ENCODE assay signal across 8 mouse cellular contexts in genomic region chr10:43579381-43580261, GRCm38 (mm10). TPM values are rescaled to one million over a fixed set of nuclear protein-coding genes. Genes with fewer than 3 reads are reported as not detected.
A peak's percentile ranks its signal among the peaks of the same experiment; 100 is the strongest.
DNase-seq lines count a peak whose midpoint lies in the region; ATAC-seq and TF ChIP-seq lines count a peak whose summit lies in the region.

No protein-coding gene starts in this region.

- peak; percentile 32; the same call in 1 of the 2 replicates for ATAC-seq in heart, embryonic 11.5 days (replicated peaks; ENCODE audit: insufficient number of reproducible peaks, low FRiP score, low TSS enrichment)
- ATAC-seq in kidney, postnatal 0 days (replicated peaks; ENCODE audit: low FRiP score, low read depth): peak; percentile 4; the same call in 1 of the 2 replicates

- WGBS in heart, embryonic 11.5 days (ENCODE audit: insufficient replicate concordance): under 1% methylated on average over 49 of the region's 49 CpGs
- under 1% methylated on average over 47 of the region's 49 CpGs for WGBS in kidney, postnatal 0 days
- WGBS in macrophage (ENCODE audit: missing documents): 2% methylated on average over 49 of the region's 49 CpGs

- H3K9me3 ChIP-seq in heart, embryonic 11.5 days (replicated peaks; ENCODE audit: control insufficient read depth, low read length): no peaks in the 10 kb centered on the region
- H3K9me3 ChIP-seq in kidney, postnatal 0 days (replicated peaks; ENCODE audit: low read length): no peaks in the 10 kb centered on the region

- peak in 1 of 2 experiments; percentile 13 for DNase-seq in left cerebral cortex, adult 2 months (ENCODE audit: extremely low spot score in 1 of 2, low spot score in 2 of 2)
- no peak for DNase-seq in left cerebral cortex, adult 8-10 months (ENCODE audit: low spot score in 2 of 2)
- peak; percentile 77 for DNase-seq in embryo, embryonic 10.5 days (ENCODE audit: low spot score)
- DNase-seq in kidney, postnatal 0 days (ENCODE audit: low spot score): peak; percentile 75
- DNase-seq in spleen, adult 18-20 months: peak; percentile 47 to 63
- no peak for DNase-seq in layer of hippocampus, adult 18-20 months (ENCODE audit: low spot score in 2 of 2)

- no peaks in the 10 kb centered on the region for H3K27me3 ChIP-seq in heart, embryonic 11.5 days (ENCODE audit: control insufficient read depth, insufficient read depth, low read length)
- no peaks in the 10 kb centered on the region for H3K27me3 ChIP-seq in kidney, postnatal 0 days (ENCODE audit: insufficient read depth, low read length)

- H3K4me1 ChIP-seq in heart, embryonic 11.5 days (ENCODE audit: control insufficient read depth, insufficient read depth, low read length): no peaks in the 10 kb centered on the region
- H3K4me1 ChIP-seq in kidney, postnatal 0 days (replicated peaks; ENCODE audit: insufficient read depth, low read length): no peaks in the 10 kb centered on the region

- no peak for TF ChIP-seq CTCF in left cerebral cortex, adult 2 months (IDR thresholded peaks at IDR 0.05)
- TF ChIP-seq CTCF in kidney, postnatal 0 days (IDR thresholded peaks at IDR 0.05; ENCODE audit: low read depth): peak; percentile 35; the same call in 1 of the 2 replicates

- H3K36me3 ChIP-seq in heart, embryonic 11.5 days (ENCODE audit: control insufficient read depth, insufficient read depth, low read length): no peaks in the 10 kb centered on the region
- no peaks in the 10 kb centered on the region for H3K36me3 ChIP-seq in kidney, postnatal 0 days (ENCODE audit: insufficient read depth, low read length)
- no peaks in the 10 kb centered on the region for H3K36me3 ChIP-seq in macrophage (ENCODE audit: inconsistent target)

- H3K4me2 ChIP-seq in heart, embryonic 11.5 days: peak overlapping the region; percentile 95
- H3K4me2 ChIP-seq in kidney, postnatal 0 days (ENCODE audit: low read length): peak overlapping the region; percentile 98

- intact Hi-C loops in left cerebral cortex, adult 2 months (cut with DNase I): loop anchor here (5.0 to 10.0 kb wide), 3 partner anchors 88 to 485 kb away; no protein-coding TSS in a partner anchor

- peak overlapping the region; percentile 90 for H3K9ac ChIP-seq in heart, embryonic 11.5 days (ENCODE audit: low read depth, low read length)
- peak overlapping the region; percentile 90 for H3K9ac ChIP-seq in kidney, postnatal 0 days (ENCODE audit: low read depth, low read length)

- peak overlapping the region; percentile 47 for H3K4me3 ChIP-seq in left cerebral cortex, adult 2 months
- H3K4me3 ChIP-seq in heart, embryonic 11.5 days (ENCODE audit: low read depth, low read length): peak overlapping the region; percentile 60
- peak overlapping the region; percentile 82 for H3K4me3 ChIP-seq in kidney, postnatal 0 days (replicated peaks; ENCODE audit: low read depth, low read length)
- peak overlapping the region; percentile 42 for H3K4me3 ChIP-seq in macrophage (ENCODE audit: inconsistent target)

- no peak overlapping the region for H3K27ac ChIP-seq in left cerebral cortex, adult 2 months
- peak overlapping the region; percentile 95 for H3K27ac ChIP-seq in heart, embryonic 11.5 days (ENCODE audit: low read depth, low read length)
- H3K27ac ChIP-seq in kidney, postnatal 0 days: peak overlapping the region; percentile 99
- no peak overlapping the region for H3K27ac ChIP-seq in macrophage

- H3K79me2 ChIP-seq in macrophage (ENCODE audit: inconsistent target): no peaks in the 10 kb centered on the region

RNA-seq across cellular contexts. Expression of gene Cd24a, which starts 1.5 kb away (rescaled TPM):
- total RNA-seq in left cerebral cortex, adult 2 months (2021): 1 to 10 TPM; 6.4 to 9.2 TPM
- total RNA-seq in left cerebral cortex, adult 8-10 months (2022): 1 to 10 TPM; 6.3 to 9.3 (median 8.0) TPM
- polyA plus RNA-seq in heart, embryonic 11.5 days (2014; fragmentation: Nextera tagmentation; extraction: Ambion mirVana): 130 and 141 TPM in 2 replicates
- polyA plus RNA-seq in kidney, postnatal 0 days (2015; fragmentation: Nextera tagmentation; extraction: Ambion mirVana): 486 and 489 TPM in 2 replicates
- total RNA-seq in macrophage (2018; cell fraction: chromatin; rRNA removed): 1 to 10 TPM in 3 of 26 experiments, under 1 TPM in 7, not detected in 16; 0.49 to 3.1 (median 0.89) TPM
- total RNA-seq in macrophage (2018; cell fraction: cytosol; rRNA removed): 10 to 100 TPM in 13 of 26 experiments, 1 to 10 TPM in 11, under 1 TPM in 2; 0.99 to 16.4 (median 8.0) TPM
- total RNA-seq in macrophage (2018; cell fraction: nucleus; rRNA removed): 1 to 10 TPM in 19 of 26 experiments, under 1 TPM in 6, not detected in 1; 0.43 to 6.2 (median 2.5) TPM
- 5.6 to 18.3 TPM (median 12.2 TPM) in 3 replicates for polyA plus RNA-seq in macrophage (2018)
- total RNA-seq in layer of hippocampus, adult 18-20 months (2021): 1 to 10 TPM; 6.3 to 6.8 TPM

RNA-seq across cellular contexts. Expression of gene 1700021F05Rik, which starts 38.8 kb away (rescaled TPM):
- total RNA-seq in left cerebral cortex, adult 2 months (2021): 10 to 100 TPM; 43.4 to 50.4 TPM
- total RNA-seq in left cerebral cortex, adult 8-10 months (2022): 10 to 100 TPM; 32.0 to 42.3 (median 37.3) TPM
- polyA plus RNA-seq in heart, embryonic 11.5 days (2014; fragmentation: Nextera tagmentation; extraction: Ambion mirVana): 93.8 and 106 TPM in 2 replicates
- polyA plus RNA-seq in kidney, postnatal 0 days (2015; fragmentation: Nextera tagmentation; extraction: Ambion mirVana): 84.7 and 85.1 TPM in 2 replicates
- 10 to 100 TPM in 22 of 26 experiments, 1 to 10 TPM in 4; 5.4 to 34.1 (median 18.6) TPM for total RNA-seq in macrophage (2018; cell fraction: chromatin; rRNA removed)
- total RNA-seq in macrophage (2018; cell fraction: cytosol; rRNA removed): 10 to 100 TPM; 10.6 to 24.1 (median 19.6) TPM
- total RNA-seq in macrophage (2018; cell fraction: nucleus; rRNA removed): 10 to 100 TPM in 20 of 26 experiments, 1 to 10 TPM in 6; 6.9 to 28.0 (median 15.4) TPM
- polyA plus RNA-seq in macrophage (2018): 17.5 to 43.3 TPM (median 21.2 TPM) in 3 replicates
- total RNA-seq in layer of hippocampus, adult 18-20 months (2021): 10 to 100 TPM; 44.3 to 46.4 TPM

RNA-seq across cellular contexts. Expression of gene Gm9803, which starts 55.7 kb away (rescaled TPM):
- 1 to 10 TPM in 1 of 2 experiments, not detected in 1; 7.5 TPM for total RNA-seq in left cerebral cortex, adult 2 months (2021)
- 1 to 10 TPM in 3 of 4 experiments, not detected in 1; 3.7 to 5.8 (median 4.0) TPM for total RNA-seq in left cerebral cortex, adult 8-10 months (2022)
- polyA plus RNA-seq in heart, embryonic 11.5 days (2014; fragmentation: Nextera tagmentation; extraction: Ambion mirVana): 11.5 and 22.7 TPM in 2 replicates
- 11.8 and 17.4 TPM in 2 replicates for polyA plus RNA-seq in kidney, postnatal 0 days (2015; fragmentation: Nextera tagmentation; extraction: Ambion mirVana)
- 10 to 100 TPM in 17 of 26 experiments, 1 to 10 TPM in 3, not detected in 6; 3.4 to 25.3 (median 12.7) TPM for total RNA-seq in macrophage (2018; cell fraction: chromatin; rRNA removed)
- total RNA-seq in macrophage (2018; cell fraction: cytosol; rRNA removed): 1 to 10 TPM in 9 of 26 experiments, under 1 TPM in 10, not detected in 7; 0.36 to 2.5 (median 0.89) TPM
- total RNA-seq in macrophage (2018; cell fraction: nucleus; rRNA removed): 1 to 10 TPM in 16 of 26 experiments, not detected in 10; 1.5 to 5.6 (median 3.7) TPM
- 0.69 to 2.7 TPM (median 1.2 TPM) in 3 replicates for polyA plus RNA-seq in macrophage (2018)
- total RNA-seq in layer of hippocampus, adult 18-20 months (2021): 10 to 100 TPM; 13.9 to 16.4 TPM

Comparison
In these comparisons a context has a peak if more than half of its experiments do, and no peak if none do; other contexts are left out.
1. DNase-seq: peak in embryo, embryonic 10.5 days (single experiment), kidney, postnatal 0 days (single experiment) and spleen, adult 18-20 months (2 of 2); none in left cerebral cortex, adult 8-10 months (0 of 2) and layer of hippocampus, adult 18-20 months (0 of 2).
2. H3K27ac ChIP-seq: peak in heart, embryonic 11.5 days (single experiment) and kidney, postnatal 0 days (single experiment); none in left cerebral cortex, adult 2 months (single experiment) and macrophage (single experiment).
3. Peak in every context shown above with its lines, with median percentiles within 50 percentile points of each other: H3K4me3 ChIP-seq.